Mouse (Mus musculus) hematopoietic stem cell, adult 5-6 weeks (primary cell): ENCODE results near the gene Cep19. TPM values are rescaled to one million over a fixed set of nuclear protein-coding genes. Genes with fewer than 3 reads are reported as not detected.
A peak's percentile ranks its signal among the peaks of the same experiment; 100 is the strongest.

Experiments
- ATAC-seq, 2 experiments: fragments of 125-278 bp in 1 of 2; replicated peaks in 1 of 2; 2 replicates each; pipeline ENCODE4 v1.8.0; 2016 to 2017; ENCODE audit warnings: inconsistent platforms in 2 of 2, mild to moderate bottlenecking in 2 of 2, moderate number of reproducible peaks in 2 of 2, low read depth in 1 of 2, moderate TSS enrichment in 1 of 2; ENCODE audit not compliant: low FRiP score in 2 of 2, poor library complexity in 2 of 2, severe bottlenecking in 2 of 2, insufficient read depth in 1 of 2, low TSS enrichment in 1 of 2
- total RNA-seq: library from RNA; stranded (forward); fragments of 172-1452, 232-1000 nt; gene quantifications from 2 replicates; pipeline ENCODE4 v1.2.3, GENCODE M21; 2017

Cep19 gene
- total RNA-seq, 1 experiment from 2014 or later = 46.1 TPM

- no peak for ATAC-seq
Observed at GRCm38 (mm10) chr16:32127046-32127445, 27.4 kb downstream of the Cep19 start.

DNA sequence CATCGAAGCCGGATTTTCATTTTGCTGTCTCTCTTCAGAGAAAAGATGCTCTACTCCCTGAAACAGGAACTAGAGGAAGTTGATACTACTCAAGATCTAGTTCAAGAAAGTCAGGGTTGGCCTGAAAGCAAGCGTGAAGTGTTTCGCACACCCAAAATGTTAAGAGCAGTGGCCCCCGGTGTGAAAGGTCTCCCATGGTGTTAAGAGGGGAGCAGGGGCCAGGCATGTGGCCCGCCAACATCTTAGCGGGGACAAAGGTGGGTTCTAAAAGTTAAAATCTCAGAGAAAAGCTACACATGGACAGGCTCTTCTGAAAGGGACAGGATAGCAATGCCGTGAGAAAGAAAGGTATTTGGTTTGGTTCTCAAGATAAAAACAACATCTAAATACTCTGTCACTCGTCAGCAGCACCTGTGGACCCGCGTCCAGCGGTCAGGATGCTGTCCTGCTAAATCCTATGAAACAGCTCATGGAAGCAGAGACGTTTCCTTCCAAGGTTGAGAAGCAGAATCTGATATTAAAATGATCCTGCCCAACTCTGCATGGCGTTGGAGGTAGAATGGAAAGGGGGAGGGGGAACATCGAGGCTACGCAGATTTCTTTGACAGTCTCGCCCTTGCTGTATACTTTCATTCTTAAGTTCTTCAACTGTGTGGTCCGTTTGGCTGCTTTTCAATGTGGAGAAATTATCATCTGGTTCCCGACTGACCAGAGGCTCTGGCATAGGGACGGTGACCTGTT, 30.0 kb downstream of the Cep19 start:
- peak; percentile 28 to 38; a peak in 2 of 4 replicates for ATAC-seq

DNA sequence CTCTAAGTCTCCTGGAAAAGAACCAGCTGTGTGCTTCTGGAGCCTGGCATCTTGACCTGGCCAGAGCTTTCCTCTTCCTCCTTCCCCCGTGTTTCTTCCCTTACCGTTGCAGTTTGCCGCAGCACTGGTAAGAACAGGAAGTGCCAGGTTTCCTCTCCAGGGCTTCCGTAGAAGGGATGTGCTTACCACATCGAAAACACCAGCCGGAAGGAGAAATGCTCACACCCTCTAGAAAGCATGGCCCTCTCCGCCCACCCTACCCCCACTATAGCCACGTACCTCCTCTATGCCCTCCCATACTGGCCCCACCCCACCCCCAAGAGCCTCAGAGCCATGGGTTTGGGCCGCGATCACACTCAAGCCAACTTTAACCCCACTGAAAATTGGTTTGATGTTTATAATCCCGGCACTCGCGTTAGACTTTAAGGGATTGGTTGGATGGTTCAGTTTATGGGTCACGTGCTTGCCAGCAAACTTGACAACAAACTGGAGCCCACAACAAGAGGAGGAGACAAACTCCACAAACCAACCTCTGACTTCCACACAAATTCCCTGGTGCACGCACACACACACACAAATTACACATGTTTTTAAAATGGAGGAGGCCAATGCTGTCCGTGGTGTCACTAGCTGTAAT, 30.7 kb downstream of the Cep19 start:
- ATAC-seq = peak; percentile 92 to 94

DNA sequence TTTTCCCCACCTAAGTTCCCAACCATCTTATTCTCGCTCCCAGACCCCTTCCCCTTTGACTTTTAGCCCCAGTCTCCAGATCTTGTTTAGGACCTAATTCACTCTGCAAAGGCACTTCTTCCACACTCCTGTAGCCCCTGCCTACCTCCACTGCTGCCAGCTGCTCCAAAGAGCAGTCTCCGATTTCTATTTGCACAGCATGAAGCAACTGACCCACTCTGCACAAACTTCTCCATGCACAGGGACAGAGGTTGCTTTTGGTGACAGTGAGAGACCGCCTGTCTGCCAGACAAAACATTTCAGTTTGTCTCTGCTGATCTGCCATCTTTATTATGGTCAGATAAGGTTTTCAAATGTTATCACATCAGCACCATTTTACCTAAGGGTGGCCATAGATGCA, 33.5 kb downstream of the Cep19 start:
- ATAC-seq = no peak

- ATAC-seq = no peak
Observed at GRCm38 (mm10) chr16:32135842-32136357, 36.3 kb downstream of the Cep19 start.

- ATAC-seq = no peak
Observed at GRCm38 (mm10) chr16:32138954-32139353, 39.4 kb downstream of the Cep19 start.

- ATAC-seq = no peak
Observed at GRCm38 (mm10) chr16:32143766-32144165, 44.2 kb downstream of the Cep19 start.

DNA sequence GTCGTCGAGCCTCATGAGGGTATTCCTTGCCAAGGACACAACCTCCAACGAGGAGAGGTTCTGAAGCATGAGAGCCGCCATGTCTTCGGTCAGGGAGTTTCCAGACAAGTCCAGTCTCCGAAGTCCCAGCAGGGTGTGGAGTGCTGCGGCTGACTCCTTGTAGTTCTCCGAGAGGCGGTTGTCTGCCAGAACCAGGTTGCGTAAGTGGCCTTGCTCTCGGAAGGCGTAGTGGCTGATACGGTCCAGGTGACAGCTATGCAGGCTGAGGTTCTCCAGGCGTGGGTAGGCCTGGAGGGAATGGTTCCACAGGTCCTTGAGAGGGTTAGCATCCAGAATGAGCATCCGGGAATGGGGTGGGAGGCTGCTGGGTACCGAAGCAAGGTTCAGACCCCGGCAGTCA, 45.0 kb downstream of the Cep19 start:
- no peak; a peak in 1 of 4 replicates for ATAC-seq

DNA sequence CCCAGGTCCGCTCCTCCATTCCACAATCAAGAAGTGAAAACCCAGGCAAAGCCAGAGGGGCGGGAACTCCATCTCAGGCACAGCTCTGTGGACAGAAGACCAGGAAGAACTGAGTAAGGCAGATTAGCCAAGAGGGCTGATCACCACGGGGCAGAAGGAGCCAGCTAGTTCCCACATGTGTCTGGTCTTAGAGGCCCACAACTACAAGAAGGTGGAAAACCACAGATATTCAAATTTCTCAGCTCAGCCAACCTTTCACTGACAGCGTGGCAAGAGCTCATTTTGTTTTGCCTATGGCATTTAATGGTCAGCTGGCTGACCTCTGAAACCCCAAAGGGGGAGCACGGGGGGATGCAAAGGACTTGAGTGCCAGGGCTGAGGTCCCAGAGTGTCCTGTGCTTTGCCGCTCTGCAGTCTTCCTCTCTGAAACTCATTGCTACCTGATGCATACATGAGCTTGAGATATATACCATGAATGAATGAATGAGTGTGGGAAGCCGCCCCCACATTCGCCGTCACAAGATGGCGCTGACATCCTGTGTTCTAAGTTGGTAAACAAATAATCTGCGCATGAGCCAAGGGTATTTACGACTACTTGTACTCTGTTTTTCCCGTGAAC, 48.1 kb downstream of the Cep19 start:
- ATAC-seq = no peak

DNA sequence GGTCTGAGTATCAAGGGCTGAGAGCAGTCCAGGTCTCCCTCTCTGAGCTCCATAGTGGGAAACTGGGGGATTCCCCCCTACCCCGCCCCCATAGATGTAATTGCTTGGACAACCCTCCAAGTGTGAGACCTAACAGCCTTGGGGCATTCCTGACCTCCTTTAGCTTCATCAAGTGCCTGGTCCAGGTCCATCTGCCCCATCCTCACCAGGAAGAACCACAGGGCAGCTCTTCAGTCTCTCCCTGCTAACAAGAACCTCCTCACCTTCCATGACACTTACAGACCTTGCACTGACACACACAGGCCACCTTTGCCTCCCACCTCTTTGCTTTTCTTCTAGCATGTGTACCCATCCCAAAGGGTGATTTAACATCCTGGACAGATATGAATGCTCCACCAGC, 54.4 kb downstream of the Cep19 start:
- ATAC-seq = no peak

DNA sequence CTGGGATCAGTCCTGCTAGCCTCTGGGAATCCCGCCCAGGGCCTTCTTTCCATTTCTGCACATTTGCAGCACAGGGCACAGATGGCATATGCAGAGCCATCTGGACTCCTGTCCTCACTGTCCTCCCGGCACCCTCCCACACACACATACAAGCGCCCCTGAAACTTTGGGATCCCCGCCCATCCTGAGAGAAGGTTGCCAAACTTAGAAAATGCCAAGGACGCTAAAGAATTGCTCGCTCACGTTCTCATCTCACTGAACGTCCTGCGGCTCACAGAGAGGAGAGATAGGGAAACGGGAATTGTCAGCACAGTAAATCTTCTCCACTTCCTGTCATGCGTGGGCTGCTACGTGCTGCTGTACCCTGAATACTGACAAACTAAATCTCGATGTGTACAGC, 54.8 kb downstream of the Cep19 start:
- no peak for ATAC-seq

- ATAC-seq = no peak
Observed at GRCm38 (mm10) chr16:32156719-32157118, 57.1 kb downstream of the Cep19 start.

- no peak for ATAC-seq
Observed at GRCm38 (mm10) chr16:32157369-32157768, 57.8 kb downstream of the Cep19 start.

Other genes with a start within 250 kb of the Cep19 start
- gene Meltf, start 221.0 kb upstream of the Cep19 start, total RNA-seq = not detected in 2 replicates
- not detected in 2 replicates for gene Pigz, start 165.9 kb upstream of the Cep19 start, total RNA-seq
- gene 0610012G03Rik, start 151.3 kb upstream of the Cep19 start, total RNA-seq = 9.6 and 14.9 TPM in 2 replicates
- 41.9 and 45.2 TPM in 2 replicates for gene Ncbp2, start 151.3 kb upstream of the Cep19 start, total RNA-seq
- 15.0 and 16.7 TPM in 2 replicates for gene Senp5, start 96.5 kb upstream of the Cep19 start, total RNA-seq
- 69.2 and 72.4 TPM in 2 replicates for gene Pak2, start 20.5 kb upstream of the Cep19 start, total RNA-seq
- 60.6 and 94.2 TPM in 2 replicates for gene Pigx, start 60 bp upstream of the Cep19 start, total RNA-seq
- gene Nrros, start 65.8 kb downstream of the Cep19 start, total RNA-seq = 78.9 and 112 TPM in 2 replicates
- gene Bex6, start 80.0 kb downstream of the Cep19 start, total RNA-seq = 54.4 and 58.5 TPM in 2 replicates
- gene Fbxo45, start 147.4 kb downstream of the Cep19 start, total RNA-seq = 26.1 and 32.0 TPM in 2 replicates
- 14.0 and 22.6 TPM in 2 replicates for gene Wdr53, start 147.4 kb downstream of the Cep19 start, total RNA-seq
- gene Smco1, start 171.7 kb downstream of the Cep19 start, total RNA-seq = not detected in 2 replicates
- 67.5 and 71.4 TPM in 2 replicates for gene Rnf168, start 177.7 kb downstream of the Cep19 start, total RNA-seq
- 43.5 and 51.3 TPM in 2 replicates for gene Ubxn7, start 232.5 kb downstream of the Cep19 start, total RNA-seq